Mouse (Mus musculus): ENCODE results near the gene Snai3.

The Snai3 gene

DNA sequence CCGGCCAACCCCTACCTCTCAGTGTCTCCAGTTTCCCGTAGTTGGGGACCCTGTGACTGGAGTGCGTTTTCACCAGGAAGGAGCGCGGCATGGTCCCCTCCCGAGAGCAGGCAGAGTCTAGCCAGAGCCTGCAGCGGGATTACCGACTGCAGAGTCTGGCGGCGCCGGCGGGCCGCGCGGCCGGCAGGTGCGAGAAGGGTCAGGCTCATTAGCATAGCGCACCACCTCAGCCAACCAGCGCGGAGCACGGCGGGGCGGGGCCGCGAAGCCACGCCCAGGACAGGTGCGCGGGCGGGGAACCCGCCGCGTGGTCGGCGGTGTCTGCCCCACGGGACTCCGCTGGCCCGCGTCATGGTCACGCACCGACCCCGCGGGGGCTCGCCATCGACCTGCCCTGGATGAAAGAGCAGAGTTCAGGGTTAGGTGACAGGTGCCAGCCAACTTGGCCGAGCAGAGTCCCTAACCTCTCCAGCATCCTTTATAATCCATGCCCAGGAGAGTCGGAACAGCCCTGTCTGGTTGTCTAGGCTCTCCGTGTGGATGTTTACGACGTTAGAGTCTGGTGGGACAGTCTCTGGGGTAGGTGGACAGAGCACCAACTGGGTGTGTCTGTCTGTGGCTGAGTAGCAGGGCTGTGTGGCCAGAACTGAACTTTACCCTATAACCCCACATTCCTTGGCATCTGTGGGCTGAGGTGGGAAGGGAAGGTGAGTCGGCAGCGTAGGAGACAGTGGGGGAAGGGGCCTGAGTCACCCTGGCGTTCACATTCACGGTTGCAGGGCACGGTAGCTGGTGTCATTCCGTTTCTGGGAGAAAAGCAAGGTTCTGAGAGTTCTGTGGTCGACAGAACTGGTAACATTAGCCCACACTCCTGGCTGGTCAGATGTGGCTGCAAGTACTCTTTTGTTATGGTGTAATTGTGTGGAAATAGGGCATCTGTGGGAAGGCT is at the start of gene Snai3:
Snai3 (minus strand) TSS at position 210 of the 949 bp plus-strand sequence.
- peak; percentile 70 for DNase-seq (ENCODE audit: low spot score in 2 of 2)

DNA sequence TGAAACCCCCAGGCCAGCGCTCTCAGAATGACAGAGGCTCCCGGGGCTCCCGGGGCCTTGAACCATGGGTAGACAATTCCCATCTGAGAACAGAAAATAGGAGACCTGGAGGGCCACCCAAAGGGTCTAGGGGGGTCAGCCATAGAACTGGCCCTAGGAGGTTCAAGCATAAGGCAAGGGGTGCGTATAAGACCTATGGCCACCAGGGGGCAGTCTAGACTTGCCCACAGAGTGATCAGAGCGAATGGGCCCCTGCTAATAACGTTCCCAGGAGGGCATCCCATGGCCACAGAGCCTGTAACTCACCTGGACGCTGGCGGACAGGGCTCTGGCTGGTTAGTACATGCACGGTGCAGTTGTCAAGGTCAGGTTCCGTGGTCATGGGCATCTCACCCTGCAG is 40.3 kb upstream of the Snai3 start:
- DNase-seq (ENCODE audit: low spot score in 2 of 2) = peak; percentile 69 to 75

- no peak for DNase-seq (ENCODE audit: low spot score in 2 of 2)
These were observed 37.4 kb upstream of the Snai3 start for GRCm38 (mm10) chr8:122497912-122498311.

DNA sequence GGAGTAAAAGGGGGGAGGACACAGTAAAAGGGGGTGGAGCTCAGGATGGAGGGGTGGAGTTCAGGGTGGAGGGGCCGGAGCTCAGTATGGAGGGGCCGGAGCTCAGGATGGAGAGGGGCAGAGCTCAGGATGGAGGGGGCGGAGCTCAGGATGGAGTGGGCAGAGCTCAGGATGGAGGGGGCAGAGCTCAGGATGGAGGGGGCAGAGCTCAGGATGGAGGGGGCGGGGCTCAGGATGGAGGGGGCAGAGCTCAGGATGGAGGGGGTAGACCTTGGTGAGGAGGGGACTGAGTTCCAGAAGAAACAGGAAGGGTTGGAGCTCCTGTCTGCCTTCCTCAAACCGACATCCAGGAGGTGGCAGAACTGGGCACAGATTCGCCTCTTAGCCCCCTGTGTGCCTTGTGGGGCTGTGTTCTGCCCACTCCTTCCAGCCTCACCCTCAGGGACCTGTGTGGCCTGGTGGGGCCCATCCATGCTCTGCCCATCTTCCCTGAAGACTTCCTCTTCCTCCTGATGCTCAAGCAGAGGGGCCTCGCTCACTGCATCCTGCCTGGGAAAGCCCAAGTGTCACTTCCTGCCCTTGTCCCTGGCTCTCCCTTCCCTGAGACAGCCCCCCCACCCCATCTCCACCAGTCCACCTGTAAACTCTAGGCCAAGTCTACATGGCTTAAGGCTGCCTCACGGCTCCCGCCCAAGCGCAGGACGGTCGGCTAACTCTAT is 36.6 kb upstream of the Snai3 start:
- DNase-seq (ENCODE audit: low spot score in 2 of 2) = no peak

DNA sequence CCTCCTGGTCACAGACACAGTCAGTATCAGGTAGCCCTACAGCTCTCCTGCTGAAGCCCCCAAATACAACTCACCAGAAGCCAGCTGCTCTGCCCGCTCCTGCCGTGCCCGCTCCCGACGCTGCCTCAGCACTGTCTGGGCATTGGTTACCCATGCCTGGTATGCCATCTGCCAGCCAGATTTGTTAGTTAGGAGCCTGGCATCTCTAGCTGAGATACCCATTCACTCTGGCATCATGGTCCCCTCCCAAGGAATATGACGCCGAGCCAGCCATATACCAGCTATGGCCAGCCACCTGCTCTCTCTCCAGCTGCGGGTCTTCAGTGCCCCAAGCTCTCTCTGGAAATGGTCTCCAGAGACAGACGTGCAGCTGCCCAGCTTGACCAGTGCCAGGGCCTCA is 27.9 kb upstream of the Snai3 start:
- no peak for DNase-seq (ENCODE audit: low spot score in 2 of 2)

DNA sequence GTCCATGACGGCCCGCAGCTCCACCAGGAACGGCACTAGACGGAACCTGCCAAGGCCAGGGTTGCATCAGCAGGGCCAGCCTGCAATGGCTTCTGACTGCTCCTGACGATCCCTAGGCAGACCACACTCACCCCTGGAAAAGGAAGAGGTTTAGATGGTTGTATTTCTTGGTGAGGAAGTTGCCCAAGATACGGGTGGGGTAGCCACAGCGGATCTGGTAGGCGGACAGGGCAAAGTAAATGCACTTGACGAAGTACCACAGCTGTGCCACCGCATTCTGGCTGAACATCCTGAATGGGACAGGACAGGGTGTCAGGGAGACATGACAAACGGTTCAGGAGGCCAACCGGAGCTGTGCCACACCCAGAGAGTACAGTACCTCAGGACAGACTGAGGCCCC is 24.3 kb upstream of the Snai3 start:
- DNase-seq (ENCODE audit: low spot score in 2 of 2) = no peak

DNA sequence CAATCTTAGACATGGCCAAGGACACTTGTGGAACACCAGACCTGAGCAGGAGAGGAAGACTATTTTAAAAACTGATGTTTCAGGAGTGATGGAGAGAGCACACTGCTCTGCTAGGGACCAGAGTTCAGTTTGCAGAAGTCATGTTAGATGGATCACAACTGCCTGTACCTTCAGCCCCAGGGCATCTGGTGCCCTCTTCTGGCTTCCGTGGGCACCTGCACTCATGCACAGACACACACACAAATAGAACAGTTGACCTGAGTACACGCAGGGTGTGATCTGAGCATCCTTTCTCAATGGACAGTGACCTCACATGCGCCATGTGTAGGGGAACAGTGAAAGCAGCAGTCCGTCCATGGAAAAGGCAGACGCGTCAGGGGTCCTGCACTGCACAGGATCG is 23.3 kb upstream of the Snai3 start:
- no peak for DNase-seq (ENCODE audit: low spot score in 2 of 2)

GRCm38 (mm10) chr8:122482448-122482847 is 21.9 kb upstream of the Snai3 start:
- DNase-seq (ENCODE audit: low spot score in 2 of 2) = no peak

DNA sequence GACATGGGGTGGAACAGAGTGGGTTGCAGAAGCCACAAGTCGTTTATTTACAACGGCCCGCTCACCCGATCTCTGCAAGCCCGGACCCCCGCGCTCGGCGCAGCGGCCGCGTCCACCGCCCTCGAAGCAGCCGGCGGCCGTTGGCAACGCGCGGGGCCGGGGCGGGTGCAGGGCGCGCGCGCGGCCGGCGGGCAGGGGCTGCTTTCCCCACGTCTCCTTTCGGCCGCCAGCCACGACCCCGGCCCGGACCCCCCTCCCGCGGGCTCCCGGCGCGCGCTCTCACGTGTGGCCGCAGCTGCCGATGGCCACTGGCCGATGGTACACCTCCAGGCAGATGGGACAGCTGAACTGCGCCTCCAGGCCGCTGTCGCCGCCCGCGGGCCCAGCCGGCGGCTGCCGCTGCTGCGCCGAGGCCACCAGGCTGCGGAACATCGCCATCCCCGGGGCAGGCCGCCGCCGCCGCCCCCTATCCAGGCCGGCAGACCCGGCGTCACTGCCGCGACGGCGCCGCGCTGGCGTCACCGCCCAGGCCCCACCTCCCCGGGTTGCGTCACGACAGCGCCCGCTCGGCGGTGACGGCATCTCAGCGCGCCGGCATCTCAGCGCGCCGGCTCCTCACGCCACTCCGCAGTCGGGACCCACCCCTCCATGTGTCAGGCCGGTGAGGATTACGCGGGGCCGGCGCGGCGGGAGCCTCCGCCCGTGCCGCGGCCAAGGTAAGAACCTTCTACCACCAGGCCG is 15.2 kb upstream of the Snai3 start, which contains the start of the genes Rnf166 and Ctu2:
Rnf166 (minus strand) TSS at position 485 of the 741 bp plus-strand sequence.
Ctu2 (plus strand) TSS at position 564 of the 741 bp plus-strand sequence.
- peak; percentile 85 to 86 for DNase-seq (ENCODE audit: low spot score in 2 of 2)

- DNase-seq (ENCODE audit: low spot score in 2 of 2) = peak in 1 of 2 experiments; percentile 47
These were observed 14.5 kb upstream of the Snai3 start for GRCm38 (mm10) chr8:122474951-122475560.

GRCm38 (mm10) chr8:122473911-122474421 is 13.4 kb upstream of the Snai3 start:
- DNase-seq (ENCODE audit: low spot score in 2 of 2) = peak; percentile 53 to 60

DNA sequence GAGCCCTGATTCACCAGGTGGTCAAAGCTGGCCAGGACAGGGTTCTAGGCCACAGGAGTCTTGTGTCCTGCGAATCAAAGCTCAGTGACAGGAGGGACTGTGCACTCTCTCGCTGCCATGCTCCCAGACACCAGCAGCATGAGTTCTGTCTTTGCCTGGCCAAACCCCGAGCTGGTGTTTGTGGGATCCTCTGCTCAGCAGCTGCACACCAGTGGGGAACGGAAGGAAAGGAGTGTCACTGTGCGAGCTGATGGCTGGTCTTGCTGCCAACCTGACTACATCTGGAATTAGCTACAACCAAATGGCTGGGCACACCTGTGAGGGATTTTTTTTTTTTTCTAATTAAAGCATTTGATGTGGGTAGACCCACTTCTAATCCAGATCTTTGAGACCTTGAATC is 10.2 kb upstream of the Snai3 start:
- DNase-seq (ENCODE audit: low spot score in 2 of 2) = no peak

GRCm38 (mm10) chr8:122469965-122470364 is 9.4 kb upstream of the Snai3 start:
- DNase-seq (ENCODE audit: low spot score in 2 of 2) = peak; percentile 38 to 40

DNA sequence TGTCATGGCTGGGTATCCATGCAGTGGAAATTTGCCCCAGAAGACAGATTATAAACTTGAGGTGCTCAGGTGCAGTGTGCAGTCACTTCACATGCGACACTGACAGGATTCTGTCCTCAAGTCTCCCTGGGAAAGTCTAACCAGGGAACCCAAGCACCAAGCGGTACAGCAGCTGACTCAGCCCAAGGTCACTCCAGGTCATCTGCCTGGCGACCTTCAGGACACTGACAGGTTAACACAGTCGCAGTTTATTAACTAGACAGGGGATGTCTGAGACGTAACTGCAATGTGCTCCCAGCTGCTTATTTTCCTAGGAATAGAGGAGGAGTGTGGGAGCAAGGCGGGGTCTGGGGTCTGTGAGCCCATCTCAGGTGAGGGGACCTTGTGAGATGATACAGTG is 8.9 kb upstream of the Snai3 start:
- no peak for DNase-seq (ENCODE audit: low spot score in 2 of 2)

GRCm38 (mm10) chr8:122467816-122468215 is 7.3 kb upstream of the Snai3 start:
- no peak for DNase-seq (ENCODE audit: low spot score in 2 of 2)

- DNase-seq (ENCODE audit: low spot score in 2 of 2) = no peak
These were observed 4.5 kb upstream of the Snai3 start for GRCm38 (mm10) chr8:122464985-122465384.

GRCm38 (mm10) chr8:122463651-122464640 is 3.4 kb upstream of the Snai3 start:
- no peak for DNase-seq (ENCODE audit: low spot score in 2 of 2)

DNA sequence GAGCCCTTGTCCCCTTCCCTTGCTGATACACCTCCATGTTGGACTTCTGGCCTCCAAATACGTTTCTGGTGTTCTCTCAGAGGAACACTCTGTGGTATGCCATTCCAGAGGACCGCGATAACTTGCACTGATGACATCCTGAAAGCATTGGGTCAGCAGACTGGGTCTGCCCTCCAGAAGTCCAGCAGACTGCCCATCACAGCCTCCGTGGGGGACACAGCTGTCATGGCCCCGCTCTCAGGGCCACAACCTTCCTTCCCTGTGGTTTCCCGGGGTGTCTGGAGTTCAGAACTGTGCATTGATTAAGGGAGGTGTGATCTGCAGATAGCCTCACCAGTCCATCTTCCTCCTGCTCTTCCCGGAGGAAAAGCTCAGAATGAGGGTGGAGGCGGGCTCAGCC is 2.0 kb upstream of the Snai3 start:
- DNase-seq (ENCODE audit: low spot score in 2 of 2) = no peak

- DNase-seq (ENCODE audit: low spot score in 2 of 2) = no peak
These were observed 1.1 kb upstream of the Snai3 start for GRCm38 (mm10) chr8:122461473-122462148.

All from spleen, postnatal 36 days (tissue).